Comparison of ENCODE assay signal across 13 mouse cellular contexts in genomic region chr4:55003128-55003527, GRCm38 (mm10). TPM values are rescaled to one million over a fixed set of nuclear protein-coding genes. Genes with fewer than 3 reads are reported as not detected.
DNase-seq lines count a peak whose midpoint lies in the region; ATAC-seq and TF ChIP-seq lines count a peak whose summit lies in the region.
"Had no signal": no experiment of that assay in that cellular context is flagged by ENCODE, and none has a peak within 500 bp of the region (broad histone marks: within the 10 kb centered on the region; RNA-seq: fewer than 3 reads in every experiment).

No protein-coding gene starts in this region.

- H3K4me1 ChIP-seq in heart, embryonic 14.5 days (ENCODE audit: control insufficient read depth in 2 of 2, insufficient read depth in 2 of 2, low read length in 2 of 2), result peaks cover 27 to 58% of the 10 kb centered on the region in 2 experiments
- peaks cover 50% of the 10 kb centered on the region for H3K4me1 ChIP-seq in midbrain, embryonic 12.5 days
- H3K4me1 ChIP-seq in midbrain, postnatal 0 days (ENCODE audit: insufficient read depth, low read length), result peaks cover 24% of the 10 kb centered on the region; the same call in 1 of the 2 replicates

- H3K9me3 ChIP-seq in heart, embryonic 14.5 days (ENCODE audit: control insufficient read depth, low read length), result no peaks in the 10 kb centered on the region
- no peaks in the 10 kb centered on the region for H3K9me3 ChIP-seq in midbrain, embryonic 12.5 days
- H3K9me3 ChIP-seq in midbrain, postnatal 0 days (ENCODE audit: low read length), result no peaks in the 10 kb centered on the region
- H3K9me3 ChIP-seq: liver, embryonic 12.5 days had no signal

- no peak overlapping the region for H3K9ac ChIP-seq in heart, embryonic 14.5 days (ENCODE audit: low read length)
- H3K9ac ChIP-seq in midbrain, embryonic 12.5 days (replicated peaks), result no peak overlapping the region
- no peak overlapping the region for H3K9ac ChIP-seq in midbrain, postnatal 0 days (replicated peaks; ENCODE audit: low read length, poor library complexity, severe bottlenecking)
- H3K9ac ChIP-seq: liver, embryonic 12.5 days had no signal

- H3K27ac ChIP-seq in heart, embryonic 14.5 days (replicated peaks in 1 of 2; ENCODE audit: control insufficient read depth in 1 of 2, insufficient read depth in 1 of 2, low read depth in 2 of 2, low read length in 2 of 2), result peak overlapping the region; percentile 42 to 43; a peak in 3 of 4 replicates
- H3K27ac ChIP-seq in midbrain, embryonic 12.5 days (replicated peaks), result peak overlapping the region; percentile 90
- H3K27ac ChIP-seq in midbrain, postnatal 0 days (ENCODE audit: low read depth, low read length), result no peak overlapping the region
- H3K27ac ChIP-seq: liver, embryonic 12.5 days had no signal

- no peak for TF ChIP-seq CTCF in midbrain, postnatal 0 days (IDR thresholded peaks at IDR 0.05)

- DNase-seq in heart, adult 8-10 months (ENCODE audit: low spot score), result no peak
- no peak for DNase-seq in midbrain, postnatal 0 days (ENCODE audit: low spot score)
- peak; percentile 64 to 77 for DNase-seq in kidney, adult 8-10 months
- no peak for DNase-seq in c-Kit-positive CD71-positive TER-119-positive erythroid progenitor cells, embryonic 14.5 days (ENCODE audit: low spot score)
- no peak for DNase-seq in spleen, postnatal 10 days (ENCODE audit: low spot score in 2 of 2)
- DNase-seq: adrenal gland, postnatal 10 days; right cerebral cortex, postnatal 25 days; thymus, postnatal 4 days had no signal

- H3K27me3 ChIP-seq in heart, embryonic 14.5 days (ENCODE audit: control insufficient read depth, insufficient read depth, low read length), result no peaks in the 10 kb centered on the region
- H3K27me3 ChIP-seq in midbrain, embryonic 12.5 days, result no peaks in the 10 kb centered on the region
- H3K27me3 ChIP-seq in midbrain, postnatal 0 days (ENCODE audit: insufficient read depth, low read length), result no peaks in the 10 kb centered on the region
- H3K27me3 ChIP-seq: CH12.LX; liver, embryonic 12.5 days had no signal

- WGBS in heart, embryonic 14.5 days, result 44% methylated on average over 6 of the region's 6 CpGs
- 79% methylated on average over 6 of the region's 6 CpGs for WGBS in midbrain, embryonic 12.5 days
- 73% methylated on average over 6 of the region's 6 CpGs for WGBS in midbrain, postnatal 0 days

- no peak for ATAC-seq in heart, embryonic 14.5 days (ENCODE audit: insufficient number of reproducible peaks, insufficient read depth, low FRiP score, low read depth)
- no peak for ATAC-seq in midbrain, embryonic 12.5 days (ENCODE audit: low FRiP score, low read depth)
- ATAC-seq in midbrain, postnatal 0 days (ENCODE audit: low FRiP score), result no peak
- ATAC-seq: liver, embryonic 12.5 days had no signal

- peaks cover 9% of the 10 kb centered on the region for H3K36me3 ChIP-seq in heart, embryonic 14.5 days (ENCODE audit: control insufficient read depth, insufficient read depth, low read length)
- H3K36me3 ChIP-seq in midbrain, embryonic 12.5 days, result peaks cover 26% of the 10 kb centered on the region
- peaks cover 8% of the 10 kb centered on the region; the same call in 1 of the 2 replicates for H3K36me3 ChIP-seq in midbrain, postnatal 0 days (ENCODE audit: insufficient read depth, low read length)
- H3K36me3 ChIP-seq: liver, embryonic 12.5 days had no signal

- H3K4me2 ChIP-seq in heart, embryonic 14.5 days (ENCODE audit: low read length), result no peak overlapping the region
- H3K4me2 ChIP-seq in midbrain, embryonic 12.5 days (replicated peaks), result no peak overlapping the region
- H3K4me2 ChIP-seq in midbrain, postnatal 0 days (ENCODE audit: low read depth, low read length, poor library complexity, severe bottlenecking), result no peak overlapping the region
- H3K4me2 ChIP-seq: liver, embryonic 12.5 days had no signal

- H3K4me3 ChIP-seq in heart, embryonic 14.5 days (ENCODE audit: control insufficient read depth in 1 of 2, insufficient read depth in 1 of 2, low read depth in 1 of 2, low read length in 2 of 2), result no peak overlapping the region
- no peak overlapping the region for H3K4me3 ChIP-seq in midbrain, embryonic 12.5 days
- no peak overlapping the region for H3K4me3 ChIP-seq in midbrain, postnatal 0 days (ENCODE audit: low read depth, low read length)
- H3K4me3 ChIP-seq: layer of hippocampus, adult 2 months; liver, embryonic 12.5 days had no signal

RNA-seq across cellular contexts. Expression of gene Zfp462, which starts 58.3 kb away (rescaled TPM):
- 1.7 and 3.7 TPM in 2 replicates for polyA plus RNA-seq in heart, embryonic 14.5 days (2014; fragmentation: Nextera tagmentation; extraction: Ambion mirVana)
- 1 to 10 TPM; 4.4 to 7.8 (median 6.4) TPM for total RNA-seq in heart, adult 8-10 months (2022)
- 20.2 and 23.6 TPM in 2 replicates for polyA plus RNA-seq in midbrain, embryonic 12.5 days (2016; fragmentation: Nextera tagmentation; extraction: Ambion mirVana)
- 51.5 and 55.2 TPM in 2 replicates for total RNA-seq in midbrain, postnatal 0 days (2014; rRNA removed)
- polyA plus RNA-seq in midbrain, postnatal 0 days (2015; fragmentation: Nextera tagmentation; extraction: Ambion mirVana), result 6.2 and 9.1 TPM in 2 replicates
- total RNA-seq: CH12.LX had no signal

Comparison
In these comparisons a context has a peak if more than half of its experiments do, and no peak if none do; other contexts are left out.
1. DNase-seq: peak in kidney, adult 8-10 months (2 of 2); none in heart, adult 8-10 months (single experiment), midbrain, postnatal 0 days (single experiment), c-Kit-positive CD71-positive TER-119-positive erythroid progenitor cells, embryonic 14.5 days (single experiment) and spleen, postnatal 10 days (0 of 2).